In the genomic region with DNA sequence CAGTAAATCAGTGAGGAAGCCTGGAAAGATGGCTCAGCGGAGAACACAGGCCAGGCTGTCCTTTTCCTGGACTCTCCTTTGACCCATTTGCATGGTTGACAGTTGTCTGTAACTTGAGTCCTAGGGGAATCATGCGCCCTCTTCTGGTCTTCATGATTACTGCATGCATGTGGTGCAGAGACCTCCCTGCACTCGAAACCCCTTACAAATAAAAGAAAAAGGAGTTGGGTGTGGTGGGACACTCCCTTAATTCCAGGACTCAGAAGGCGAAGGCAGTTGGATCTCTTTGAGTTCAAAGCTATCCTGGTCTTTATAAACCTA, we compare ENCODE assay signal across 8 mouse cellular contexts. TPM values are rescaled to one million over a fixed set of nuclear protein-coding genes. Genes with fewer than 3 reads are reported as not detected.
DNase-seq lines count a peak whose midpoint lies in the region; ATAC-seq and TF ChIP-seq lines count a peak whose summit lies in the region.

No protein-coding gene starts in this region.

- peak overlapping the region; percentile 80; the same call in 1 of the 2 replicates for H3K27ac ChIP-seq in bone marrow, adult 2 months (ENCODE audit: control insufficient read depth, insufficient read depth, low read depth, low read length, poor library complexity)
- H3K27ac ChIP-seq in embryonic facial prominence, embryonic 14.5 days (replicated peaks; ENCODE audit: low read depth, low read length), result peak overlapping the region; percentile 86; the same call in 1 of the 2 replicates
- H3K27ac ChIP-seq in limb, embryonic 13.5 days, result peak overlapping the region; percentile 33; the same call in 1 of the 2 replicates
- peak overlapping the region; percentile 85 for H3K27ac ChIP-seq in midbrain, embryonic 15.5 days

- TF ChIP-seq POLR2A in bone marrow, adult 2 months (IDR thresholded peaks at IDR 0.05; ENCODE audit: borderline replicate concordance, control insufficient read depth, low read depth, low read length), result no peak

- 4% methylated on average over 4 of the region's 4 CpGs for WGBS in bone marrow, adult 2 months
- WGBS in embryonic facial prominence, embryonic 14.5 days, result 1% methylated on average over 4 of the region's 4 CpGs
- 3% methylated on average over 4 of the region's 4 CpGs for WGBS in limb, embryonic 13.5 days
- under 1% methylated on average over 4 of the region's 4 CpGs for whole genome bisulfite sequencing in midbrain, embryonic 15.5 days

- TF ChIP-seq CTCF in bone marrow, adult 2 months (IDR thresholded peaks at IDR 0.05; ENCODE audit: control insufficient read depth, insufficient read depth, low read length), result peak; percentile 72

- ATAC-seq in embryonic facial prominence, embryonic 14.5 days (ENCODE audit: low read depth), result peak; percentile 53
- ATAC-seq in limb, embryonic 13.5 days (ENCODE audit: low FRiP score, low read depth), result peak; percentile 38; the same call in 1 of the 2 replicates
- ATAC-seq in midbrain, embryonic 15.5 days (replicated peaks), result peak; percentile 53

- H3K4me1 ChIP-seq in bone marrow, adult 2 months (ENCODE audit: control insufficient read depth, insufficient read depth, low read length), result no peaks in the 10 kb centered on the region; the same call in 1 of the 2 replicates
- peaks cover 5% of the 10 kb centered on the region for H3K4me1 ChIP-seq in embryonic facial prominence, embryonic 14.5 days (ENCODE audit: control insufficient read depth, insufficient read depth, low read length)
- H3K4me1 ChIP-seq in limb, embryonic 13.5 days, result peaks cover 10% of the 10 kb centered on the region
- H3K4me1 ChIP-seq in midbrain, embryonic 15.5 days, result peaks cover 20% of the 10 kb centered on the region

- H3K36me3 ChIP-seq in embryonic facial prominence, embryonic 14.5 days (ENCODE audit: control insufficient read depth, insufficient read depth, low read length), result peaks cover 19% of the 10 kb centered on the region
- H3K36me3 ChIP-seq in limb, embryonic 13.5 days, result peaks cover 20% of the 10 kb centered on the region
- peaks cover 16% of the 10 kb centered on the region for H3K36me3 ChIP-seq in midbrain, embryonic 15.5 days (replicated peaks)

- peak overlapping the region; percentile 90 for H3K9ac ChIP-seq in embryonic facial prominence, embryonic 14.5 days (ENCODE audit: low read depth, low read length)
- peak overlapping the region; percentile 79; the same call in 1 of the 2 replicates for H3K9ac ChIP-seq in limb, embryonic 13.5 days
- H3K9ac ChIP-seq in midbrain, embryonic 15.5 days, result peak overlapping the region; percentile 87

- H3K4me2 ChIP-seq in embryonic facial prominence, embryonic 14.5 days (ENCODE audit: low read depth, low read length), result peak overlapping the region; percentile 59
- peak overlapping the region; percentile 83 for H3K4me2 ChIP-seq in limb, embryonic 13.5 days (replicated peaks)
- peak overlapping the region; percentile 88 for H3K4me2 ChIP-seq in midbrain, embryonic 15.5 days

- H3K27me3 ChIP-seq in embryonic facial prominence, embryonic 14.5 days (replicated peaks; ENCODE audit: control insufficient read depth, insufficient read depth, low read length), result no peaks in the 10 kb centered on the region
- H3K27me3 ChIP-seq in limb, embryonic 13.5 days, result no peaks in the 10 kb centered on the region
- no peaks in the 10 kb centered on the region for H3K27me3 ChIP-seq in midbrain, embryonic 15.5 days (replicated peaks)

- H3K4me3 ChIP-seq in bone marrow, adult 2 months (replicated peaks; ENCODE audit: control insufficient read depth, low read depth, low read length), result peak overlapping the region; percentile 84
- peak overlapping the region; percentile 87 for H3K4me3 ChIP-seq in embryonic facial prominence, embryonic 14.5 days (ENCODE audit: low read depth, low read length)
- peak overlapping the region; percentile 74 for H3K4me3 ChIP-seq in limb, embryonic 13.5 days
- H3K4me3 ChIP-seq in midbrain, embryonic 15.5 days, result peak overlapping the region; percentile 73

- H3K9me3 ChIP-seq in embryonic facial prominence, embryonic 14.5 days (ENCODE audit: control insufficient read depth, low read length), result no peaks in the 10 kb centered on the region
- H3K9me3 ChIP-seq in limb, embryonic 13.5 days, result no peaks in the 10 kb centered on the region
- H3K9me3 ChIP-seq in midbrain, embryonic 15.5 days, result no peaks in the 10 kb centered on the region

- DNase-seq in B cell, adult 2 months, result peak; percentile 89 to 91
- DNase-seq in embryonic facial prominence, embryonic 14.5 days (ENCODE audit: low spot score), result peak; percentile 84
- DNase-seq in heart, adult 8-10 months (ENCODE audit: low spot score), result peak; percentile 89
- peak; percentile 75 to 87 for DNase-seq in kidney, adult 8-10 months
- peak; percentile 56 to 76 for DNase-seq in spleen, adult 18-20 months

RNA-seq across cellular contexts. Expression of a gene that starts 0.7 kb away (rescaled TPM):
- 41.6 and 85.0 TPM in 2 replicates for polyA plus RNA-seq in bone marrow, adult 2 months (2011; ENCODE audit: insufficient read depth, insufficient read length, low replicate concordance, missing spikeins)
- 106 and 108 TPM in 2 replicates for polyA plus RNA-seq in embryonic facial prominence, embryonic 14.5 days (2014; fragmentation: Nextera tagmentation; extraction: Ambion mirVana)
- total RNA-seq in heart, adult 8-10 months (2022), result 10 to 100 TPM; 42.1 to 48.8 (median 45.4) TPM
- polyA plus RNA-seq in limb, embryonic 13.5 days (2015; fragmentation: Nextera tagmentation; extraction: Ambion mirVana), result 118 and 122 TPM in 2 replicates
- 121 and 123 TPM in 2 replicates for polyA plus RNA-seq in midbrain, embryonic 15.5 days (2015; fragmentation: Nextera tagmentation; extraction: Ambion mirVana)

RNA-seq across cellular contexts. Expression of a gene that starts 9.4 kb away (rescaled TPM):
- 30.1 and 77.2 TPM in 2 replicates for polyA plus RNA-seq in bone marrow, adult 2 months (2011; ENCODE audit: insufficient read depth, insufficient read length, low replicate concordance, missing spikeins)
- polyA plus RNA-seq in embryonic facial prominence, embryonic 14.5 days (2014; fragmentation: Nextera tagmentation; extraction: Ambion mirVana), result 3.7 and 4.4 TPM in 2 replicates
- 1 to 10 TPM; 1.5 to 3.2 (median 3.0) TPM for total RNA-seq in heart, adult 8-10 months (2022)
- 5.2 and 5.4 TPM in 2 replicates for polyA plus RNA-seq in limb, embryonic 13.5 days (2015; fragmentation: Nextera tagmentation; extraction: Ambion mirVana)
- 0.87 and 0.99 TPM in 2 replicates for polyA plus RNA-seq in midbrain, embryonic 15.5 days (2015; fragmentation: Nextera tagmentation; extraction: Ambion mirVana)

RNA-seq across cellular contexts. Expression of a gene that starts 23.5 kb away (rescaled TPM):
- 75.9 and 131 TPM in 2 replicates for polyA plus RNA-seq in bone marrow, adult 2 months (2011; ENCODE audit: insufficient read depth, insufficient read length, low replicate concordance, missing spikeins)
- 15.8 and 17.6 TPM in 2 replicates for polyA plus RNA-seq in embryonic facial prominence, embryonic 14.5 days (2014; fragmentation: Nextera tagmentation; extraction: Ambion mirVana)
- 10 to 100 TPM; 17.6 to 25.5 (median 19.5) TPM for total RNA-seq in heart, adult 8-10 months (2022)
- polyA plus RNA-seq in limb, embryonic 13.5 days (2015; fragmentation: Nextera tagmentation; extraction: Ambion mirVana), result 15.0 and 16.7 TPM in 2 replicates
- polyA plus RNA-seq in midbrain, embryonic 15.5 days (2015; fragmentation: Nextera tagmentation; extraction: Ambion mirVana), result 16.2 and 18.8 TPM in 2 replicates

RNA-seq across cellular contexts. Expression of a gene that starts 29.5 kb away (rescaled TPM):
- 2.2 TPM in 1 of 2 replicates, not detected in the other for polyA plus RNA-seq in bone marrow, adult 2 months (2011; ENCODE audit: insufficient read depth, insufficient read length, low replicate concordance, missing spikeins)
- 10.2 and 11.7 TPM in 2 replicates for polyA plus RNA-seq in embryonic facial prominence, embryonic 14.5 days (2014; fragmentation: Nextera tagmentation; extraction: Ambion mirVana)
- 1 to 10 TPM; 1.1 to 1.7 (median 1.3) TPM for total RNA-seq in heart, adult 8-10 months (2022)
- polyA plus RNA-seq in limb, embryonic 13.5 days (2015; fragmentation: Nextera tagmentation; extraction: Ambion mirVana), result 14.8 and 16.5 TPM in 2 replicates
- 1.1 and 1.5 TPM in 2 replicates for polyA plus RNA-seq in midbrain, embryonic 15.5 days (2015; fragmentation: Nextera tagmentation; extraction: Ambion mirVana)

RNA-seq across cellular contexts. Expression of a gene that starts 41.9 kb away (rescaled TPM):
- polyA plus RNA-seq in bone marrow, adult 2 months (2011; ENCODE audit: insufficient read depth, insufficient read length, low replicate concordance, missing spikeins), result 0.27 TPM in 1 of 2 replicates, not detected in the other
- polyA plus RNA-seq in embryonic facial prominence, embryonic 14.5 days (2014; fragmentation: Nextera tagmentation; extraction: Ambion mirVana), result not detected in 2 replicates
- total RNA-seq in heart, adult 8-10 months (2022), result not detected
- 0.04 and 0.05 TPM in 2 replicates for polyA plus RNA-seq in limb, embryonic 13.5 days (2015; fragmentation: Nextera tagmentation; extraction: Ambion mirVana)
- 0.04 and 0.06 TPM in 2 replicates for polyA plus RNA-seq in midbrain, embryonic 15.5 days (2015; fragmentation: Nextera tagmentation; extraction: Ambion mirVana)

Comparison
In these comparisons a context has a peak if more than half of its experiments do, and no peak if none do; other contexts are left out.
1. Peak in every context shown above with its lines: DNase-seq, ATAC-seq, H3K4me3 ChIP-seq and H3K27ac ChIP-seq.
2. H3K27ac ChIP-seq: peak in every context shown above with its lines; median percentile 86 in embryonic facial prominence, embryonic 14.5 days; 85 in midbrain, embryonic 15.5 days; 80 in bone marrow, adult 2 months; 33 in limb, embryonic 13.5 days.